Mouse (Mus musculus) midbrain, postnatal 0 days (tissue): Measurements from ENCODE around the gene Cib2. TPM values are rescaled to one million over a fixed set of nuclear protein-coding genes. Genes with fewer than 3 reads are reported as not detected.

ENCODE experiments used
- ATAC-seq: fragments of 200-750 bp; cut with Nextera tagmentation; 2 replicates; pipeline ENCODE4 v1.8.0; 2017; ENCODE audit warnings: moderate number of reproducible peaks, mild to moderate bottlenecking, moderate TSS enrichment, moderate library complexity; ENCODE audit not compliant: low FRiP score
- DNase-seq: peaks from one replicate; pipeline ENCODE4 v3.0.0-alpha.2; 2015; ENCODE audit warnings: low spot score
- H3K27ac ChIP-seq: fragments of 300-500 bp; sonication (generic); 2 replicates; pipeline ENCODE4 v1.5.1; 2014; ENCODE audit warnings: low read depth, mild to moderate bottlenecking, low read length, mixed read lengths
- H3K27me3 ChIP-seq: fragments of 300-500 bp; sonication (generic); 2 replicates; pipeline ENCODE4 v1.6.1; 2014; ENCODE audit warnings: low read length, control low read depth, mixed read lengths; ENCODE audit not compliant: insufficient read depth
- H3K36me3 ChIP-seq: fragments of 300-500 bp; sonication (generic); 2 replicates; pipeline ENCODE4 v1.6.1; 2014; ENCODE audit warnings: low read length, control low read depth, mixed read lengths; ENCODE audit not compliant: insufficient read depth
- H3K4me1 ChIP-seq: fragments of 300-500 bp; sonication (generic); 2 replicates; pipeline ENCODE4 v1.6.1; 2014; ENCODE audit warnings: mild to moderate bottlenecking, control low read depth, antibody characterized with exemption, low read length, mixed read lengths; ENCODE audit not compliant: insufficient read depth
- H3K4me2 ChIP-seq: fragments of 300-500 bp; sonication (generic); 2 replicates; pipeline ENCODE4 v1.6.1; 2014; ENCODE audit warnings: low read depth, mild to moderate bottlenecking, low read length, mixed read lengths; ENCODE audit not compliant: poor library complexity, severe bottlenecking
- H3K4me3 ChIP-seq: fragments of 300-500 bp; sonication (generic); 2 replicates; pipeline ENCODE4 v1.5.1; 2014; ENCODE audit warnings: low read depth, mild to moderate bottlenecking, low read length, moderate library complexity
- H3K9ac ChIP-seq: fragments of 300-500 bp; sonication (generic); replicated peaks from 2 replicates; pipeline ENCODE4 v1.6.1; 2014; ENCODE audit warnings: mild to moderate bottlenecking, low read length, moderate library complexity, mixed read lengths; ENCODE audit not compliant: poor library complexity, severe bottlenecking
- H3K9me3 ChIP-seq: fragments of 300-500 bp; sonication (generic); 2 replicates; pipeline ENCODE4 v1.6.1; 2016; ENCODE audit warnings: low read length, control low read depth
- CTCF ChIP-seq: IDR thresholded peaks from 2 replicates; pipeline ENCODE4 v1.5.1; 2016; ENCODE audit warnings: antibody characterized with exemption, mild to moderate bottlenecking
- WGBS: fragments of 180-500 bp; shearing (Covaris S2); extraction: QIAGEN DNeasy Blood & Tissue Kit; methylation state at CpG from one replicate; pipeline ENCODE4 v1.1.7; 2014; 5-methylcytosine and 5-hydroxymethylcytosine counted together
- polyA plus RNA-seq: library from polyadenylated mRNA; unstranded; fragments of >200 nt; fragmentation: Nextera tagmentation; extraction: Ambion mirVana; gene quantifications from 2 replicates; pipeline ENCODE4 v1.2.1, GENCODE M21; 2015
- total RNA-seq: library from RNA; depleted of rRNA; stranded (reverse); fragments of >200 nt; gene quantifications from 2 replicates; pipeline ENCODE4 v1.2.3, GENCODE M21; 2014

Gene Cib2
- total and polyA plus RNA-seq, 2 experiments from 2014 or later: 62.7 to 84.3 TPM

DNA sequence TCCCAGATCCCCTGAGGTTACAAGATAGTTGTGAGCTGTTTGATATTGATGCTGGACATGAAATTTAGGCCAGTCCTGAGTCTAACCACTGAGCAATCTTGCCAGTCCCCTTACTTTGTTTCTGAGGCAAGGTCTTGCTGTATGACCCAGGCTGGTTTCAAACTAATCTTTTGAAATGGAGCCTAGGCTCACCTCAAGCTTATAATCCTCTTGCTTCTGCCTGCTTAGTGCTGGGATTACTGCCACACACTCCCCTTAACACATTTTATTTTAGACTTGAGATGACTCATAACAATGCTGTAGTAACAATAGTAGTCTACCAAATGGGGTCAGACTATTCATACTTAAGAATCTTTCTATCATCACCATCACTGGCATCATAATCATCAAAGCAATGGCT is 28.6 kb downstream of the Cib2 start:
- Histone ChIP-seq H3K4me3 (no peak overlapping the region), H3K9ac (no peak overlapping the region), H3K36me3 (no peaks in the 10 kb centered on the region), H3K4me1 (no peaks in the 10 kb centered on the region), H3K27ac (no peak overlapping the region), H3K9me3 (no peaks in the 10 kb centered on the region), H3K4me2 (no peak overlapping the region), H3K27me3 (no peaks in the 10 kb centered on the region)
- no peak for TF ChIP-seq CTCF
- no peak for ATAC-seq
- DNase-seq: no peak

DNA sequence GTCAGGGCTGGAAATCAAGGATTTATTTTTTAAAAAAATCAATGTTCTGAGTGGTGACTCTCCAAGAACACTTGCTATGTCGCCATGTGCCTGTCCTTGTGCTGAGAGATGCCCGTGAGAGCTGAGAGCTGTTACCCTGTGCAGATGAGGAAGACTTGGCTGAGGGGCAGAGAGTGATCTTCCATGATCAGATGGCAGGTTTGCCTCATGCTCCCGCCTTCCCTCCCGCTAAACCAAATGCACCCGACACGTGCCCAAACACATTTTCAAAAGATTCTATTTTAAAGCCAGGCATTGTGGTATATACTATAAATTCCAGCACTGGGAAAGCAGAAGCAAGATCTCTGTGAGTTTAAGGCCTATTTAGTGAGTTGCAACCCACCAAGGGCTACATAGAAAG is 29.2 kb downstream of the Cib2 start:
- Histone ChIP-seq H3K9ac (no peak overlapping the region), H3K9me3 (no peaks in the 10 kb centered on the region), H3K4me1 (no peaks in the 10 kb centered on the region), H3K4me3 (no peak overlapping the region), H3K36me3 (no peaks in the 10 kb centered on the region), H3K27ac (no peak overlapping the region), H3K27me3 (no peaks in the 10 kb centered on the region), H3K4me2 (no peak overlapping the region)
- ATAC-seq (no peak), DNase-seq (no peak)
- no peak for TF ChIP-seq CTCF
- 89% methylated on average over 6 of the region's 6 CpGs for WGBS

- no peaks in the 10 kb centered on the region for H3K9me3 ChIP-seq
- no peak for ATAC-seq
- H3K27me3 ChIP-seq: no peaks in the 10 kb centered on the region
- H3K4me1 ChIP-seq: no peaks in the 10 kb centered on the region
- H3K36me3 ChIP-seq: no peaks in the 10 kb centered on the region
- no peak overlapping the region for H3K27ac ChIP-seq
- no peak for TF ChIP-seq CTCF
- H3K9ac ChIP-seq: no peak overlapping the region
- DNase-seq: no peak
- no peak overlapping the region for H3K4me3 ChIP-seq
- H3K4me2 ChIP-seq: no peak overlapping the region
- 77% methylated on average over 2 of the region's 2 CpGs for WGBS
Measured at GRCm38 (mm10) chr9:54529950-54530349, 30.1 kb downstream of the Cib2 start.

- no peak overlapping the region for H3K4me3 ChIP-seq
- H3K9me3 ChIP-seq: no peaks in the 10 kb centered on the region
- peak; percentile 19 for DNase-seq
- ATAC-seq: no peak
- H3K4me2 ChIP-seq: no peak overlapping the region
- no peak overlapping the region for H3K9ac ChIP-seq
- no peaks in the 10 kb centered on the region for H3K36me3 ChIP-seq
- no peaks in the 10 kb centered on the region for H3K4me1 ChIP-seq
- peak; percentile 45 for TF ChIP-seq CTCF
- 70% methylated on average over 7 of the region's 7 CpGs for WGBS
- no peak overlapping the region for H3K27ac ChIP-seq
- no peaks in the 10 kb centered on the region for H3K27me3 ChIP-seq
Measured at GRCm38 (mm10) chr9:54527694-54528093, 32.3 kb downstream of the Cib2 start.

GRCm38 (mm10) chr9:54520286-54520685 is 39.7 kb downstream of the Cib2 start:
- H3K4me1 ChIP-seq: no peaks in the 10 kb centered on the region
- WGBS: 95% methylated on average over 4 of the region's 4 CpGs
- H3K27ac ChIP-seq: no peak overlapping the region

DNA sequence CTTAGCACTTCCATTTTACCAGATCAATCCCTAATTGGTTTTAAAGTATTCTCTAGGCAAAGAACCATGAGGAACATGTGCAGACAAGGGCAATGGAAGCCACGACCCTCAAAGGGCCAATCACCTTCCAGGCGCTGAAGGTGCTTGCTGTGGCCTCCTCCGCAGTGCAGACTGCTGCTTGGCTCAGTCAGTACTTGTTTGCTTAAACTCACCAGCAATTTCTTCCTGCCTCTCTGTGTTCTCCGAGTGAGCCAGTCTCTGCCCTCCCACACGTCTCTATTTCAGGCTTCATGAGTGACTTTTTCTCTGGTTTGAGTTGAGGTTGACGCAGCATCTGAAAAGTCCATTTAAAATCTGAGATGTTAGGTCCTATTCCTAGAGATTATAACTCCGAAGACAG is 41.1 kb downstream of the Cib2 start:
- Histone ChIP-seq H3K9me3 (no peaks in the 10 kb centered on the region), H3K4me3 (no peak overlapping the region), H3K36me3 (no peaks in the 10 kb centered on the region), H3K4me1 (no peaks in the 10 kb centered on the region), H3K4me2 (no peak overlapping the region), H3K27ac (no peak overlapping the region), H3K27me3 (no peaks in the 10 kb centered on the region), H3K9ac (no peak overlapping the region)
- ATAC-seq (no peak), DNase-seq (no peak)
- TF ChIP-seq CTCF: no peak
- 76% methylated on average over 7 of the region's 7 CpGs for WGBS

More at GRCm38 (mm10) chr9:54520286-54520685, 39.7 kb downstream of the Cib2 start:
- Histone ChIP-seq H3K27me3 (no peaks in the 10 kb centered on the region), H3K36me3 (no peaks in the 10 kb centered on the region), H3K9ac (no peak overlapping the region), H3K4me3 (no peak overlapping the region), H3K9me3 (no peaks in the 10 kb centered on the region), H3K4me2 (no peak overlapping the region)
- TF ChIP-seq CTCF: no peak
- ATAC-seq (no peak), DNase-seq (no peak)
